Mouse (Mus musculus): ENCODE measurements around the gene Nek11.

DNA sequence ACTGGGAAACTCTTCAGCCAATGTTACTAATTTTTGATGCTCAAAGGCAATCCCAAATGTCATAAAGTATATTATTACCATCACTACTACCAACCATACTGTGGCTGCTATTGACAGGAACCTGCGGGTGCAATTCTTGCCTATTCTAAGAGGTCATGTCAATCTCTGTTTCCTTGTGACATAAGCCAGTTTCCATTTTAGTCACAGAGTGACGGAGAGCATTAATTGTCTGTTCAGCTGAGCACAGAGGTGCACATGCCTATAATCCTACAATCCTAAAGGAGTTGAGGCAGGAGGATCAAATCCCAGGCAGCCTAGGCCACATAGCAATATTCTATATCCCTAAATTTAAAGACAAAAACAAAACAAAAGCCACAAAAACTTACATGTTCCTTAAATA lies 33.1 kb downstream of the Nek11 start:
- TF ChIP-seq CTCF (IDR thresholded peaks at IDR 0.05; ENCODE audit: low read depth), result no peak
- no peak for TF ChIP-seq EP300 (optimal IDR thresholded peaks at IDR 0.05)

Measured in stomach, postnatal 0 days (tissue).